In the genomic region with DNA sequence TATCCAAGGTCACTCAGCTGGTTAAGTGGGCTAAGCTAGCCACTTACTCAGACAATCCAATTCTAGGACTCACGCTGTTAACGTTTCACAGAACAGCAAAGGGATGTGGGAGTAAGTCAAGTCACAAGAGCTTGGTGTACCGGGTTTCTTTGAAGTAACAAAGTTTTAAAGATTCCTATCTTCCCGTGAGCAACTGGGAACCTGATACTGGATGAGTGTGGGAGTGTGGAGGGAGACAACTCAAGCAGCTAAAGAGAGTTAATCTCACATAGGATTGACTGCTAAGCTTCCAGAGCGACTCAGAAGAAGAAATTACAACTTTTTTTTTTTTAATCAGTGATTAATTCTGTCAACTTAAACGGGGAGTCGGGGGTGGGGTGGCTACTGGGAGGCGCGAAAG, we compare ENCODE assay signal across 8 mouse cellular contexts. TPM values are rescaled to one million over a fixed set of nuclear protein-coding genes. Genes with fewer than 3 reads are reported as not detected.
DNase-seq lines count a peak whose midpoint lies in the region; ATAC-seq and TF ChIP-seq lines count a peak whose summit lies in the region.

No protein-coding gene starts in this region.

- H3K4me2 ChIP-seq in heart, embryonic 12.5 days: peak overlapping the region; percentile 68
- H3K4me2 ChIP-seq in forebrain, embryonic 13.5 days: peak overlapping the region; percentile 66

- H3K4me3 ChIP-seq in heart, embryonic 12.5 days: peak overlapping the region; percentile 83
- H3K4me3 ChIP-seq in ES-Bruce4 (ENCODE audit: low read depth, low read length): peak overlapping the region; percentile 97
- peak overlapping the region; percentile 61 for H3K4me3 ChIP-seq in forebrain, embryonic 13.5 days
- peak overlapping the region; percentile 66 for H3K4me3 ChIP-seq in macrophage (ENCODE audit: inconsistent target)

- 9% methylated on average over 9 of the region's 9 CpGs for whole genome bisulfite sequencing in heart, embryonic 12.5 days
- 15% methylated on average over 9 of the region's 9 CpGs for WGBS in forebrain, embryonic 13.5 days
- 16% methylated on average over 9 of the region's 9 CpGs for WGBS in macrophage (ENCODE audit: missing documents)

- no peaks in the 10 kb centered on the region for H3K36me3 ChIP-seq in heart, embryonic 12.5 days
- no peaks in the 10 kb centered on the region for H3K36me3 ChIP-seq in ES-Bruce4 (ENCODE audit: control insufficient read depth, insufficient read depth, low read length, poor library complexity, severe bottlenecking)
- H3K36me3 ChIP-seq in forebrain, embryonic 13.5 days (ENCODE audit: poor library complexity, severe bottlenecking): no peaks in the 10 kb centered on the region
- no peaks in the 10 kb centered on the region for H3K36me3 ChIP-seq in macrophage (ENCODE audit: inconsistent target)

- ATAC-seq in heart, embryonic 12.5 days (ENCODE audit: insufficient number of reproducible peaks, low FRiP score): no peak
- no peak for ATAC-seq in forebrain, embryonic 13.5 days

- H3K27ac ChIP-seq in heart, embryonic 12.5 days (ENCODE audit: poor library complexity, severe bottlenecking): 0 out of 2 replicates have a peak overlapping the region, but pooled peaks have one; percentile 94
- no peak overlapping the region for H3K27ac ChIP-seq in ES-Bruce4 (ENCODE audit: insufficient read depth, low read length)
- no peak overlapping the region for H3K27ac ChIP-seq in forebrain, embryonic 13.5 days
- H3K27ac ChIP-seq in macrophage: peak overlapping the region; percentile 51; the same call in 1 of the 2 replicates

- TF ChIP-seq CTCF in ES-Bruce4 (IDR thresholded peaks at IDR 0.05; ENCODE audit: low read depth, low read length): no peak

- peaks cover 59% of the 10 kb centered on the region for H3K79me2 ChIP-seq in macrophage (ENCODE audit: inconsistent target)

- no peak for TF ChIP-seq POLR2A in ES-Bruce4 (IDR thresholded peaks at IDR 0.05; ENCODE audit: insufficient read depth, low read length)

- H3K27me3 ChIP-seq in heart, embryonic 12.5 days (replicated peaks): no peaks in the 10 kb centered on the region; the same call in 1 of the 2 replicates
- no peaks in the 10 kb centered on the region for H3K27me3 ChIP-seq in ES-Bruce4 (ENCODE audit: control insufficient read depth, insufficient read depth, low read length, poor library complexity, severe bottlenecking)
- H3K27me3 ChIP-seq in forebrain, embryonic 13.5 days: no peaks in the 10 kb centered on the region

- DNase-seq in heart, adult 11 months: no peak
- no peak for DNase-seq in gastrocnemius, postnatal 25 days
- DNase-seq in urinary bladder, postnatal 14 days (ENCODE audit: low spot score): no peak
- DNase-seq in spleen, postnatal 36 days (ENCODE audit: low spot score in 2 of 2): no peak

- peak overlapping the region; percentile 86 for H3K9ac ChIP-seq in heart, embryonic 12.5 days
- peak overlapping the region; percentile 96 for H3K9ac ChIP-seq in ES-Bruce4 (ENCODE audit: low read depth, poor library complexity, severe bottlenecking)
- H3K9ac ChIP-seq in forebrain, embryonic 13.5 days: peak overlapping the region; percentile 77

- H3K9me3 ChIP-seq in heart, embryonic 12.5 days (replicated peaks): peaks cover 8% of the 10 kb centered on the region; the same call in 1 of the 2 replicates
- no peaks in the 10 kb centered on the region for H3K9me3 ChIP-seq in ES-Bruce4 (replicated peaks; ENCODE audit: control insufficient read depth, insufficient read depth, low read length, poor library complexity, severe bottlenecking)
- no peaks in the 10 kb centered on the region for H3K9me3 ChIP-seq in forebrain, embryonic 13.5 days (replicated peaks)

- H3K4me1 ChIP-seq in heart, embryonic 12.5 days (replicated peaks): peaks cover 10% of the 10 kb centered on the region; the same call in 1 of the 2 replicates
- H3K4me1 ChIP-seq in ES-Bruce4 (ENCODE audit: control insufficient read depth, insufficient read depth, low read length): no peaks in the 10 kb centered on the region
- H3K4me1 ChIP-seq in forebrain, embryonic 13.5 days: peaks cover 10% of the 10 kb centered on the region

- no peak for TF ChIP-seq EP300 in ES-Bruce4 (IDR thresholded peaks at IDR 0.05; ENCODE audit: insufficient read depth, low read depth, low read length)

RNA-seq across cellular contexts. Expression of gene Thoc2, which starts 10.0 kb away (rescaled TPM):
- polyA plus RNA-seq in heart, embryonic 12.5 days (2016; fragmentation: Nextera tagmentation; extraction: Ambion mirVana): 69.0 TPM in 2 replicates
- polyA plus RNA-seq in ES-Bruce4 (2011; ENCODE audit: insufficient read depth, insufficient read length, low read depth, missing spikeins) (116 and 128 TPM in 2 replicates), macrophage (2018) (25.9 to 42.5 TPM (median 37.3 TPM) in 3 replicates)
- polyA plus RNA-seq in forebrain, embryonic 13.5 days (2015; fragmentation: Nextera tagmentation; extraction: Ambion mirVana): 99.1 and 99.4 TPM in 2 replicates
- total RNA-seq in macrophage (2018; cell fraction: chromatin; rRNA removed): 100 to 1,000 TPM; 307 to 465 (median 376) TPM
- total RNA-seq in macrophage (2018; cell fraction: cytosol; rRNA removed): 10 to 100 TPM; 22.2 to 49.6 (median 34.2) TPM
- 100 to 1,000 TPM; 110 to 252 (median 197) TPM for total RNA-seq in macrophage (2018; cell fraction: nucleus; rRNA removed)
- total RNA-seq in gastrocnemius, postnatal 25 days (2021): 10 to 100 TPM; 19.1 to 20.8 TPM

Comparison
In these comparisons a context has a peak if more than half of its experiments do, and no peak if none do; other contexts are left out.
1. H3K27ac ChIP-seq: peak in heart, embryonic 12.5 days (single experiment) and macrophage (single experiment); none in ES-Bruce4 (single experiment) and forebrain, embryonic 13.5 days (single experiment).
2. Peak in every context shown above with its lines, with median percentiles within 50 percentile points of each other: H3K4me3 ChIP-seq and H3K9ac ChIP-seq.